Mouse (Mus musculus) neutrophil, adult 5-6 weeks (primary cell): ENCODE measurements around the gene Gm28042. TPM values are rescaled to one million over a fixed set of nuclear protein-coding genes. Genes with fewer than 3 reads are reported as not detected.

Experiments
- ATAC-seq: fragments of 151-379, 151-347 bp; 2 replicates; pipeline ENCODE4 v1.8.0; 2017; ENCODE audit warnings: mild to moderate bottlenecking, moderate TSS enrichment; ENCODE audit not compliant: insufficient number of reproducible peaks, poor library complexity, low FRiP score, severe bottlenecking; ENCODE audit errors: extremely low read depth
- total RNA-seq: library from RNA; stranded (forward); fragments of 200-1000 nt; gene quantifications from 2 replicates; pipeline ENCODE4 v1.2.3, GENCODE M21; 2017

The Gm28042 gene
- total RNA-seq, 1 experiment from 2014 or later: 5.9 TPM

GRCm38 (mm10) chr2:120007680-120008210, 19.5 kb upstream of the Gm28042 start:
- ATAC-seq: no peak

- peak; percentile 35; the same call in 1 of the 2 replicates for ATAC-seq
Measured at GRCm38 (mm10) chr2:120008672-120009071, 18.6 kb upstream of the Gm28042 start.

DNA sequence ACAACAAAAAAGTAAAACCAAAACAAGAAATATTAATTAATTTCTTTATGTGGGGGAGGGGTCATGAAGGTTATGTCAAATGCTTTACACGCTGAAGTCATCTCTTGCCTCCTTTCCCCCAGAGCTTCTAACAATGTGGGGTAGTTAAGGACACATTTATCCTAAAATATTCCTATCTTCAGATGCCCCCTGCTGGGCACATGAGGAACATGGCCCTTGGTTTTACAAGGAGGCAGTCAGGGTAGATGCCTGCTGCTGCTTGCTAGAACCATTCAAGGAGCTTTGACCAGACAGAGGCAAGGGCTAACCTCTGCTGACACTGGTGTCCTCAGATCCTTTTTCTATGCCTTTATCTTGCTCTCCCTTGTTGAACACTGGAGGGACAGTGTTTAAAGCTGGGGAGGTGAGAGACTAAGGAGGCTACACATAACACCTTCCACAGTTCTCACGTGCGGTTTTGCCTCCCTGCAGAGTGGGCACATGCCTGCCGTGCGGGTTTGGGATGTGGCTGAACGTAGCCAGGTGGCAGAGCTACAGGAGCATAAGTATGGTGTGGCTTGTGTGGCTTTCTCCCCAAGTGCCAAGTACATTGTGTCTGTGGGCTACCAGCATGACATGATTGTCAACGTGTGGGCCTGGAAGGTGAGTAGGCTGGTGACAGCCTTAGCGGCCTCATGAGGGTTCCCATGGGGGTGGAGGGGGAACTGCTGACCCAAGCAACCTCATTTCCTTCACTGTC, 15.7 kb upstream of the Gm28042 start:
- ATAC-seq: peak; percentile 58

DNA sequence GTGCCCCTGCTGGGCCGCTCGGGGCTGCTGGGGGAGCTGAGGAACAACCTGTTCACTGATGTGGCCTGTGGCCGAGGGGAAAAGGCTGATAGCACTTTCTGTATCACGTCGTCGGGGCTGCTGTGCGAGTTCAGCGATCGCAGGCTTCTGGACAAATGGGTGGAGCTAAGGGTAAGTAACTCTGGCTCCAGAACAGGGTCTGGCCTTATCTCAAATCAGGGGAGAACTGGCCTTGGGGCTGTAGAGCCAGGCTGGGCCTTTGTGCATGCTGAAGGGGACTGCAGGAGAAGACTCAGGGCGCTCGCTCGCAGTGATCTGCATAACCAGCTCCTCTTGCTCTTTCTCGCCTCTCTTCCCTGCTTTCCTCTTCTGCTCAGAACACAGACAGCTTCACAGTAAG, 14.4 kb upstream of the Gm28042 start:
- ATAC-seq: no peak

GRCm38 (mm10) chr2:120013831-120014486, 13.3 kb upstream of the Gm28042 start:
- ATAC-seq: no peak

GRCm38 (mm10) chr2:120015882-120016281, 11.4 kb upstream of the Gm28042 start:
- ATAC-seq: no peak

- no peak for ATAC-seq
Measured at GRCm38 (mm10) chr2:120017599-120017998, 9.7 kb upstream of the Gm28042 start.

DNA sequence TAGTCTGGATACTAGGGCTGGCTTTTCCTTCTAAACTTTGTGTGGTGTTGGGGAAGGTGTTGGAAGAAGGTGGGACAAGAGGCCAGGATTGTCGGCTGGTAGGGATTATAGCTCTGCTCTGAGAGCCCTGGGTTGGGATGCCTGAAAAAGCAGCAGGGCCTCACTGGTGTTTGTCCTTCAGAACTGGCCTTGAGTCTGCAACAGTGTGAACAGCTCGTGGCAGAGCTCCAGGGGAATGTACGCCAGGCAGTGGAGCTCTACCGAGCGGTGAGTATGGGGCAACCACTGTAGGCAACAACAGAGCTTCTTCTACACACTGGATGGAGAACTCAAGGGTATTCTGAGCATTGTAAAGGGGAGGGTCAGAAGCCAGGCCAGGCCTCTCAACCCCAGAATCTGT, 3.0 kb upstream of the Gm28042 start:
- ATAC-seq: no peak

- ATAC-seq: no peak
Measured at GRCm38 (mm10) chr2:120027950-120028331, 648 bp downstream of the Gm28042 start.

GRCm38 (mm10) chr2:120030380-120030779, 3.1 kb downstream of the Gm28042 start:
- ATAC-seq: no peak

DNA sequence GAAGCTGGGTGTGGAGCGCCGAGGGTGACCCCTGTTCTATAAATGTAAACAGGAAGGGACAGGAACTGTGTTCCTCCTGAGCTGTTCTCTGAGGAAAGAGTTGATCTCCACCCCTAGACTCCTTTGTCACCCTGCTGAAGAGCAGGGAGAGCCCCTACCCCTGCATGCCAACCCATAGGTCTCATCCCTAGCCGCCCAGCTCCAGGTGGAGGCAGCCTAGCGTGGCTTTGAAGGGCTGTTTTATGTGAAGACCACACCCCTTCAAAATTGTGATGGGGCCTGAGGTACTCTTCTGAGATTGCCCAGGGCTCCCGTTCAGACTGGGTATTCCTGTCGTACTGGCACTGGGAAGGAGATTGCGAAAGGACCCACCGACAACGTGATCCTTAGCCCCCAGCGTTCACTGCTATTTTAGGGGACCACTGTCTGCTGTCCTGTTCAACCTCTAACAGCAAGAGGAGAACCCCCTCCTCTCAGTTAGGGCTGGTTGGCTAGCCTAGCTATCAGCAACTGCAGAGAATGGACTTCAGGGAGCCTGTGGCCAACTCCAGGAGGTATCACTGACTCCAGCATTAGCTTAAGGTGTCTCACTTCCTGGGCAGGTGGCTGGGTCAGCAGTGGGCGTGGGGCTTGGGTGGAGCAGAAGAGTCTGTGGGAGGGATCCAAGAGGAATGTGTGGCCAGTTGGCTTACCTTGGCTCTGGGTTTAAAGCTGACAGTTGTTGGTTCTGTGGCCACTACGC, 5.6 kb downstream of the Gm28042 start, which contains the start of gene Pla2g4b:
Gene Pla2g4b (plus strand): TSS at position 692 of the 742 bp plus-strand sequence.
- no peak for ATAC-seq

GRCm38 (mm10) chr2:120033726-120034125, 6.4 kb downstream of the Gm28042 start:
- no peak for ATAC-seq

- no peak for ATAC-seq
Measured at GRCm38 (mm10) chr2:120037744-120038143, 10.5 kb downstream of the Gm28042 start.

DNA sequence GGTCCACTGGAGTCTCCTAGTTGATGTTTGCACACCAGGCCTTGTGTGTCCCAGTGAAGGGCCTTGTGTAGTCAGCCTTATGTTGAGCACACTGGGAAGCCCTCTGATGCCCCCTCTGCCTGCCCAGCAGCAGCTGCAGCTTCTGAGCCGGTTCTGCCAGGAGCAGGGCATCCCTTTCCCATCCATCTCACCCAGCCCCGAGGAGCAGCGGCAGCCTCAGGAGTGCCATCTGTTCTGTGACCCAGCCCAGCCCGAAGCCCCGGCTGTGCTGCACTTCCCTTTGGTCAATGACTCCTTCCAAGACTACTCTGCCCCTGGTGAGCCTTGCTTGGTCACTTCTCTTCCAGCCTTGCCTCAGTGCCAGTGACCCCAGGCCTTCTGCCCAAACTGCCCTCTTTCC, 13.7 kb downstream of the Gm28042 start:
- no peak for ATAC-seq

- ATAC-seq: no peak
Measured at GRCm38 (mm10) chr2:120044101-120044603, 16.9 kb downstream of the Gm28042 start.

GRCm38 (mm10) chr2:120044676-120045075, 17.4 kb downstream of the Gm28042 start:
- ATAC-seq: no peak

DNA sequence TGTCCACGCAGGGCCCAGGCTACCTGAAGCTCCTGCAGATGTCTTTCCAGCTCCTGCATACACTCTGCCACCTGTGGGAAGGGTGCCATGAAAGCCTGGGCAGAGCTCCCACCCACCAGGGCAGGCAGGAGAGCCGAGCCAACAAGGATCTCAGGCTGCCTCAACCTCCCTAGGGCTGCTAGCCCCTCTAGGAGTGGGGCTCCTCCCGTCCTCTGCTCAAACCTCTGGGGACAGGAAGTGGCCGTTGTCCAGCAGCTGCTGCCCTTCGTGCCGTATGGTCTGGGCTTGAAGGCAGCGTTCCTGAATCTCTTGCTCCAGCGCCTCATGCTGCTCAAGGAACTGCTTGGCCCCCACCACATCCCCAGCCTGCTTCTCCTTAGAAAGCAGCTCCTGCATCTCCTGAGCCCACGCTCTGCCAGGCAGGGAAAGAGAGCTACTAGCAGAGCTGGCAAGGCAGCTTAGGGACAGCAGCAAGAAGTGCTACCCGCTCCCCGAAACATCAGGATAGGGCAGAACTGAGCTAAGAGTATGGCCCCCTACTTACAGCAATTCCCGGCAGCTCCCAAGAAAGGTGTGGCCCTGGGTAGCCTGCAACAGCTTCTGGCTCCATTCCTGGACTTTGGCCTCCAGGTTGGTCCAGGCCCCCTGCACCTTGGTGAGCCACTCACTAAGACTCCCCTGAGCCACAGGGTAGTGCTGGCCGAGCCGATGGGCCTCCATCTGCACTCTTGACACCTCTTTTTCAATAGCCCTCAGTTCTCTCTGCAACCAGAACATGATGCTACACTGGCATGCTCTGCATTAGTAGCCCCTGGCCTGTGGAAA, 19.4 kb downstream of the Gm28042 start:
- ATAC-seq: no peak

- no peak for ATAC-seq
Measured at GRCm38 (mm10) chr2:120048173-120048572, 20.9 kb downstream of the Gm28042 start.
